Mouse (Mus musculus) embryonic facial prominence, embryonic 14.5 days (tissue): ENCODE measurements around the gene Zmiz2. TPM values are rescaled to one million over a fixed set of nuclear protein-coding genes. Genes with fewer than 3 reads are reported as not detected.
A peak's percentile ranks its signal among the peaks of the same experiment; 100 is the strongest.

Experiments used
- ATAC-seq: fragments of 200-750 bp; cut with Nextera tagmentation; 2 replicates; pipeline ENCODE4 v1.8.0; 2017; ENCODE audit warnings: low read depth, moderate number of reproducible peaks, moderate TSS enrichment
- DNase-seq: peaks from one replicate; pipeline ENCODE4 v3.0.0-alpha.2; 2015; ENCODE audit warnings: low spot score
- H3K27ac ChIP-seq: fragments of 300-500 bp; sonication (generic); replicated peaks from 2 replicates; pipeline ENCODE4 v1.5.1; 2014; ENCODE audit warnings: low read depth, mild to moderate bottlenecking, low read length, moderate library complexity
- H3K27me3 ChIP-seq: fragments of 300-500 bp; sonication (generic); replicated peaks from 2 replicates; pipeline ENCODE4 v1.6.1; 2014; ENCODE audit warnings: low read length; ENCODE audit not compliant: control insufficient read depth, insufficient read depth
- H3K36me3 ChIP-seq: fragments of 300-500 bp; sonication (generic); 2 replicates; pipeline ENCODE4 v1.6.1; 2014; ENCODE audit warnings: low read length, mixed read lengths; ENCODE audit not compliant: control insufficient read depth, insufficient read depth
- H3K4me1 ChIP-seq: fragments of 300-500 bp; sonication (generic); 2 replicates; pipeline ENCODE4 v1.6.1; 2014; ENCODE audit warnings: antibody characterized with exemption, low read length; ENCODE audit not compliant: control insufficient read depth, insufficient read depth
- H3K4me2 ChIP-seq: fragments of 300-500 bp; sonication (generic); 2 replicates; pipeline ENCODE4 v1.6.1; 2014; ENCODE audit warnings: low read depth, mild to moderate bottlenecking, low read length, moderate library complexity, mixed read lengths
- H3K4me3 ChIP-seq: fragments of 300-500 bp; sonication (generic); 2 replicates; pipeline ENCODE4 v1.5.1; 2014; ENCODE audit warnings: low read depth, mild to moderate bottlenecking, low read length
- H3K9ac ChIP-seq: fragments of 300-500 bp; sonication (generic); 2 replicates; pipeline ENCODE4 v1.6.1; 2014; ENCODE audit warnings: low read depth, mild to moderate bottlenecking, low read length, moderate library complexity, mixed read lengths
- H3K9me3 ChIP-seq: fragments of 300-500 bp; sonication (generic); 2 replicates; pipeline ENCODE4 v1.6.1; 2016; ENCODE audit warnings: low read length; ENCODE audit not compliant: control insufficient read depth
- WGBS: fragments of 180-500 bp; shearing (Covaris S2); extraction: QIAGEN DNeasy Blood & Tissue Kit; methylation state at CpG from one replicate; pipeline ENCODE4 v1.1.7; 2014; 5-methylcytosine and 5-hydroxymethylcytosine counted together
- polyA plus RNA-seq: library from polyadenylated mRNA; unstranded; fragments of >200 nt; fragmentation: Nextera tagmentation; extraction: Ambion mirVana; gene quantifications from 2 replicates; pipeline ENCODE4 v1.2.1, GENCODE M21; 2014

The Zmiz2 gene
- polyA plus RNA-seq, 1 experiment from 2014 or later: 11.2 TPM

DNA sequence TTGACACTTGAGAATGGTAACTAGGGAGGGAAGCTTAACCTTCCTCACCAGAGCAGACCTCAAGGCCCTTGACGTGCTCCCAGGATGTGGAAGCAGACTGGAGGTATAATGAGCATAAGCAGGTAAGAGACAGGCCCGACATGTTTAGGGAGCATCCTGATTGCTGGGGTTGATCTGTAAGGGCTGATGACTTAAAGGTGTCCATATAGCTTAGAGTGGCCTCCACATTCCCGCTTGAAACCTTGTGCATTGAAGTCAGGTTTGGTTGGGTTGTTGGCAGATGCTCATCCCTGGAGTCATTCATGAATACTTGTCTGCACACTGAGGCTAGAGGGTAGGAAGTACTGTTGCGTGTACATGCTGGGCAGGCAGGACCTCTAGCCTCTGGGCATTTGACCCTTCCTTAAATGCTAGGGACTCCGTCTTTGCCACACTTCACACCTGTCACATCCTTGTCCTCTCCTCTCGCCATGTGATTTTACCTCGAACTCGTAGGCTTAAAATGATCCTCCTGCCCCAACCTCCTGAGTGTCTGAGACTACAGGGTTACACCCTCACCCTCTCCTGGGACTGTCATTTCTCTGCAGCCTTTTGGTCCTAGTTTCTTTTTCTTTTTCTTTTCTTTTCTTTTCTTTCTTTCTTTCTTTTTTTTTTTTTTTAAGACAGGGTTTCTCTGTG lies 1.6 kb downstream of the Zmiz2 start:
- peak overlapping the region; percentile 85 for H3K4me2 ChIP-seq
- WGBS: 80% methylated on average over 8 of the region's 8 CpGs
- DNase-seq (no peak), ATAC-seq (no peak)
- H3K9ac ChIP-seq: peak overlapping the region; percentile 84
- H3K36me3 ChIP-seq: peaks cover 24% of the 10 kb centered on the region
- peak overlapping the region; percentile 81 for H3K4me3 ChIP-seq
- H3K27ac ChIP-seq: no peak overlapping the region
- no peaks in the 10 kb centered on the region for H3K27me3 ChIP-seq
- peaks cover 8% of the 10 kb centered on the region; the same call in 1 of the 2 replicates for H3K4me1 ChIP-seq
- no peaks in the 10 kb centered on the region for H3K9me3 ChIP-seq

DNA sequence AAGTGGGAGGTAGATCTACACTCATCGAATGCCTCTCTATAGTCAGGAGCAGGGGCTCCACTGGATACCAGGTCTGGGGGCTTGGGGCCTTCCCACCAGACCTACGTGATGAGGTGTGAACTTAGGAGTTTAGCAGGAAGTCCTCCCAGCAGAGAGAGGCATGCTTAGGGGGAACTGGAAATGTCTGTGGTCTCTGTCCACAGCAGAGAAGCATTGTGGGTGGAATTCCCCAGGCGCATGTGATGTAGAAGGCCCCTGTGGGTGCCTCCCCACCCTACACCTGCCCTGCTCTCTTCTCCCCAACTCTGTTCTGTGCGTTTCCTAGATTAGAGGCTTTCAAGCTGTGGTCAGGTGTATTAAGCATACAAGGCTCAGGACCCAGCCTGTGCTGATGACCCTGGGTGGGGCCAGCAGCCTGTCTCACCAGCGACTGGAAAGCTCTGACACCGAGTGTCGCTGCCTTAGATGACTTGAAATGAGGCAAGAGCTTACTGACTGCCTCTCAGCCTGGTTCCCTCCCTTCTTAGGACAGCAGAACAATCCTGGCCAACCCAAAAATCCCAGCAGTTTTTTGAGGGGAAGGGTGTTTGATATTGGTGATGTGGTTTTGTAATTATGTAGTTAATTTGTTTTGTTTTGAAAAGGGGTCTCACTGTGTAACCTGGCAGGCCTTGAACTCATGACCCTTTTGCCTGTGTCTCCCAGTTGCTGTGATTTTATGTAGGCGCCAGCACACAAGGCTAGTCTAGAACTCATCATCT lies 2.8 kb downstream of the Zmiz2 start:
- no peak for ATAC-seq
- no peak overlapping the region for H3K27ac ChIP-seq
- no peak overlapping the region for H3K4me2 ChIP-seq
- peaks cover 8% of the 10 kb centered on the region; the same call in 1 of the 2 replicates for H3K4me1 ChIP-seq
- H3K27me3 ChIP-seq: no peaks in the 10 kb centered on the region
- 82% methylated on average over 8 of the region's 8 CpGs for WGBS
- peaks cover 36% of the 10 kb centered on the region for H3K36me3 ChIP-seq
- no peaks in the 10 kb centered on the region for H3K9me3 ChIP-seq
- H3K9ac ChIP-seq: no peak overlapping the region
- DNase-seq: no peak
- H3K4me3 ChIP-seq: no peak overlapping the region

DNA sequence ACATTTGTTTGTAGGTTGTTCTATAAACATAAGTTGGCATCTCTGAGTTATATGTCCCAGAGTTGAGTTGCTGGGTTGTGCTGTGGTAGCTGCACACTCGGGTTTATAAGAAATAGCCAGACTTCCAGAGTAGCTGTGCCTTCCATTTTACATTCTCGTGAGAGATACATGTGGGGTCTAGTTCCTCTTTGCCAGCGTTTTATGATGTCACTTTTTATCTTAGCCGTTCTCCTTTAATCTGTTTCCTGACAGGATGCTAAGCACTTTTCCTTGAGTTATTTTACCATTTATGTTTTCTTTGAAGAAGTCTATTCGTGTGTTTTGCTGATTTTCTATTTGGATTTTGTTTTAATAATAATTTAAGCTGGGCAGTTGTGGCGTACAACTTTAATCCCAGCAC lies 4.0 kb downstream of the Zmiz2 start:
- WGBS: 83% methylated on average over 6 of the region's 6 CpGs
- ATAC-seq (no peak), DNase-seq (no peak)
- Histone ChIP-seq H3K27ac (no peak overlapping the region), H3K9ac (no peak overlapping the region), H3K4me3 (no peak overlapping the region), H3K9me3 (no peaks in the 10 kb centered on the region), H3K36me3 (peaks cover 47% of the 10 kb centered on the region), H3K4me1 (peaks cover 8% of the 10 kb centered on the region; the same call in 1 of the 2 replicates), H3K27me3 (no peaks in the 10 kb centered on the region), H3K4me2 (no peak overlapping the region)

DNA sequence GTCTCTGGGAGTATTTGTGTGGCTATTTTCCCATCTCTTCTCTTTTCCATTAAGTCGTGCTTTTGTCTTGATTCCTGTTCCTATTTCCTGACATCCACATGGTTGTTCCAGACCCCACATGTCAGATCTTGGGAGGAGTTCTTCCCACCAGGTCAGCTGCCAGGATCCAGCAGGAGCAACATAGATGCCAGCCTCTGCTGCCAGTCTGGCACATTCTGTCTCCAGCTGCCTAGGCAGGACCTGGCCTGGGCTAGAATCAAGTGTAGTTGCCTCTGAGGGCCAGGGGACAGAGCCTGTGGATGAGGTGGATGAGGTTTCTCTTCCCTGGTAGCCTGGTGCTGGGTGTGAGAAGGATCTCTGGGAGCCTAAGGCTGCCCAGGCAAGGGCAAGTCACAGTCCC lies 5.0 kb downstream of the Zmiz2 start:
- H3K27me3 ChIP-seq: no peaks in the 10 kb centered on the region
- DNase-seq (no peak), ATAC-seq (no peak)
- H3K4me2 ChIP-seq: no peak overlapping the region
- H3K4me3 ChIP-seq: no peak overlapping the region
- H3K27ac ChIP-seq: no peak overlapping the region
- peaks cover 58% of the 10 kb centered on the region for H3K36me3 ChIP-seq
- WGBS: 52% methylated on average over 1 of the region's 1 CpGs
- H3K9me3 ChIP-seq: no peaks in the 10 kb centered on the region
- peaks cover 8% of the 10 kb centered on the region; the same call in 1 of the 2 replicates for H3K4me1 ChIP-seq
- H3K9ac ChIP-seq: peak overlapping the region; percentile 8; the same call in 1 of the 2 replicates

DNA sequence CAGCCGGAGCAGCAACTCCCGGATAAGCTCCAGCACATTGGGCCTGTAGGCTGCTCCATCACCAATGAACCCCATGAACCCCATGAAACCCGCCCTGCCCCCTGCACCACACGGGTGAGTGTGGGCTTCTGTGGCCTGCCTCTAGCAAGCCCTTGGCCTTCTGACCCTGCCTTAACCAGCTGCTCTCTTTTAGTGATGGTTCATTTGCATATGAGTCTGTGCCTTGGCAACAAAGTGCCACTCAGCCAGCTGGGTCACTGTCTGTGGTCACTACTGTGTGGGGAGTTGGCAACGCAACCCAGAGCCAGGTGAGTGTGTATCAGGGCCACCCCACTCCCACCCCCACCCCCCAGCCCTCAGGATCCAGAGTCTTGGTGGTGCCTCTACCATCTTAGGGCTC lies 6.7 kb downstream of the Zmiz2 start:
- H3K36me3 ChIP-seq: peaks cover 75% of the 10 kb centered on the region
- ATAC-seq (no peak), DNase-seq (no peak)
- H3K9ac ChIP-seq: no peak overlapping the region
- no peaks in the 10 kb centered on the region for H3K27me3 ChIP-seq
- WGBS: 82% methylated on average over 5 of the region's 5 CpGs
- no peaks in the 10 kb centered on the region for H3K9me3 ChIP-seq
- H3K4me1 ChIP-seq: 0 out of 2 replicates have a peak, but pooled peaks cover 2% of the 10 kb centered on the region
- no peak overlapping the region for H3K4me3 ChIP-seq
- no peak overlapping the region for H3K4me2 ChIP-seq
- H3K27ac ChIP-seq: no peak overlapping the region

DNA sequence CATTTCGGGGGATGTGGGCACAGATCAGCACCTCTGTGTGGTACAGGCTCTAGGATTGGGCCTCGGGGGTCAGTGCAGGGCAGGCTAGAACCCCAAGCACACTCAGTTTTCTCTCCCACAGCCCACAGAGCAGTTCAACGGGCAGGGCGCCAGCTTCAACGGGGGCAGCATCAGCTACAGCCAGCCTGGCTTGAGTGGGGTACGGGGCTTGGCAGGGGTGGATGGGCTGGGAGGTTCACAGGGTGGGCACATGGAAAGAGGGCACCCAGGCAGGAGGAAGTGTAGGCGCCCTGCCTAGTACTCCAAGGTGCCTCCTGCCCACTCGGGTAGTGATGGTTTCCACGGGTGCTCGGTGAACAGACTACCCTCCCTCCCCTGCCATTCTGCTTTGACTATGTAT lies 9.3 kb downstream of the Zmiz2 start:
- Histone ChIP-seq H3K4me3 (no peak overlapping the region), H3K27me3 (no peaks in the 10 kb centered on the region), H3K9ac (no peak overlapping the region), H3K9me3 (no peaks in the 10 kb centered on the region), H3K36me3 (peaks cover 86% of the 10 kb centered on the region), H3K4me2 (no peak overlapping the region), H3K4me1 (no peaks in the 10 kb centered on the region), H3K27ac (no peak overlapping the region)
- 91% methylated on average over 8 of the region's 10 CpGs for WGBS
- no peak for DNase-seq
- no peak for ATAC-seq

DNA sequence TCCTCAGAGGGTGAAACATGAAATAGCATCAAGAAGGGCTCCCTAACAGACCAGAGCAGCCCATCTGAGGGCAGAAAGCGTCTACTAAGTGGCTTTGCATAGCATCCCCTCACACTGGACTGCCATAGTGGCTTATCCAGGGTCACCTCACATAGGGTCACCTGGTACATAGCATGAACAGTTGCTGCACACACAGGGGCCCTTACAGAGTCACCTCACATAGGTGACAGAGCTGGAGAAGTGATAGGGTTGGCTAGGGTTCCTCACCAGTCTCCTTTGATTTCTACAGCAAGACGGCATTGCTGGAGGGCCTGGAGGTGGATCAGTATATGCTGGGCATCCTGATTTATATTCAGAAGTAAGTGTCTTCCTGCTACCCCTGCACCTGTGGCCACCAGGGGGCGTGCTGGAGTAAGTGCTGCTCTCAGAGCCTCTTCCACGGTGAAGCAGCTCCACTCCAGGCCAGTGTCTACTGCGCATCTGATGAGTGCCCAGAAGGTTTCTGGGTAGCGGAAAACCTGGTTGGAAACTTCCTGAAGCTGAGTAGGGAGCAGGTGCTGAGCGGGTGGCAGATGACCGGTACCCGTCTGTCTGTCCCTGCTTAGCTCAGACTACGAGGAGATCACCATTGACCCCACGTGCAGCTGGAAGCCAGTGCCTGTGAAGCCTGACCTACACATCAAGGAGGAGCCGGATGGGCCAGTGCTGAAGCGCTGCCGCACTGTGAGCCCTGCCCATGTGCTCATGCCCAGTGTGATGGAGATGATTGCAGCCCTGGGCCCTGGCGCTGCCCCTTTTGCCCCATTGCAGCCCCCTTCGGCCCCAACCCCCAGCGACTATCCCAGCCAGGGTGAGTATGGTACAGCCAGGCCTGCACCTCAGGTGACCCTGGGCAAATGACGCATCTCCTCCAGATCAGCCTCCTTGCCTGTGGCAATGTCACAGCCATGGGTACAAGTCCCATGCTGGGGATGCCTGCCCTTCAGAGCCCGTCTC lies 13.9 kb downstream of the Zmiz2 start:
- H3K27me3 ChIP-seq: no peaks in the 10 kb centered on the region
- H3K4me3 ChIP-seq: no peak overlapping the region
- H3K4me1 ChIP-seq: peaks cover 26% of the 10 kb centered on the region
- no peak overlapping the region for H3K4me2 ChIP-seq
- H3K27ac ChIP-seq: no peak overlapping the region
- DNase-seq (peak; percentile 27), ATAC-seq (no peak)
- no peaks in the 10 kb centered on the region for H3K9me3 ChIP-seq
- no peak overlapping the region for H3K9ac ChIP-seq
- peaks cover 78% of the 10 kb centered on the region for H3K36me3 ChIP-seq
- 84% methylated on average over 19 of the region's 19 CpGs for whole genome bisulfite sequencing

DNA sequence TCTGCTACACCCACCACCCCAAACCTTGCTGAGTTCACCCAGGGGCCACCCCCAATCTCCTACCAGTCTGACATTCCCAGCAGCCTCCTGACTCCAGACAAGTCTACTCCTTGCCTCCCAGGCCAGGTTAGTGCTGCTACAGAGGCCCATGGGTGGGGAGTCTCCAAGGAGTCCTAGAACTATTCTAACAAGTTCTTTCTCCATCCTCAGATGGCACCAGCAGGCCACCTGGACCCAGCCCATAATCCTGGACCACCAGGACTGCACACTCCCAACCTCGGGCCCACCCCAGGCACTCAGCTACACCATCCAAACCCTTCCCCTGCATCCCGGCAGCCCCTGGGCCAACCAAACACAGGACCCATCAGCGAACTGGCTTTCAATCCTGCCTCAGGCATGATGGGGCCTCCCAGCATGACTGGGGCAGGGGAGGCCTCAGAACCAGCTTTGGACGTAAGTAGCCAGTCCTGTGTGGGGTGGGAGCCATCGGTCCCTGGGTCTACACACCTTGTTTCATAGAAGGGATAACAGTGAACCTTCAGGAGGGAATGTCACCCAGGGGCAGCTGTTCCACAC lies 15.0 kb downstream of the Zmiz2 start:
- DNase-seq: no peak
- H3K9me3 ChIP-seq: no peaks in the 10 kb centered on the region
- no peak overlapping the region for H3K27ac ChIP-seq
- H3K4me2 ChIP-seq: no peak overlapping the region
- peaks cover 26% of the 10 kb centered on the region for H3K4me1 ChIP-seq
- peaks cover 67% of the 10 kb centered on the region for H3K36me3 ChIP-seq
- ATAC-seq: no peak
- WGBS: 94% methylated on average over 5 of the region's 5 CpGs
- H3K9ac ChIP-seq: peak overlapping the region; percentile 11; the same call in 1 of the 2 replicates
- H3K27me3 ChIP-seq: no peaks in the 10 kb centered on the region
- no peak overlapping the region for H3K4me3 ChIP-seq
